Mouse (Mus musculus): Measurements from ENCODE around the gene Ythdf2.
"Not testable (repeated sequence)": the region's sequence is repeated elsewhere in the genome, so short reads cannot be mapped to it uniquely, and the experiment has no call there.

Gene Ythdf2

DNA sequence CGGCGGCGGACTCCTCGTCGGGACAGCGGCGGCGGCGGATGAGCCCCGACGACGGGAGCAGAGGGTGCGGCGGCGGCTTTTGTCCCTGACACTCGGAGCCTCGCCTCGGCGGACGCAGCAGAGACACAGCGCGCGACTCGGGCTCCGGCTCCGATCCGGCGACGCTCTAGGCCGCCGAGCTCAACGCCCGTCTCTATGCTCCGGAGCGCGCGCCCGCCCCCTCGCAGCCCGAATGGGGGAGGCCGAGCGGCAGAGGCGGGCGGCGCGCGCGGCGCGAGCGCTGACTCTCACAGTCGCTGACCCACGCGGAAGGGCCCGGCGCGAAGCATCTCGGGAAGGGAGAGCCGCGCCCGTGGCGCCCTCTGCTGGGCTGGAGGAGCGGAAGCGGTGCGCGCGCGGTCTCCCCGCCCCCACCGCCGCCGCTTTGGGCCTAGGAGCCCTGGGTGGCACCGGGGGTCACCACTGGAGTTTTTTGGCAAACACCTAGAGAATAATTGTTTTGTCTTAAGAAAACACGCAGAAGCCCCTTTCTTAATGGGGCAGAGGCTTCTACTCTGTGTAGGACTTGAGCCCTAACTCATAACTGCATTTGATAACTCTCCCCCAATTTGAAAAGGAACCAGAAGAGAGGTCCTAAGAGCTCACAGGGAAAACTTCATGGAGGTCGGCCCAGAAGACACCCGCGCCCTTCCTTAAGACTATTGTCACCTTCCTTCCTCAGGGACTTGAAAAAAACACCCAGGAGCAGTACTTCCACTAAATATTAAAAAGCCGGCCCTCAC, at the start of gene Ythdf2:
Gene Ythdf2 (minus strand): TSS at position 351 of the 782 bp plus-strand sequence.
- DNase-seq (ENCODE audit: low spot score in 2 of 2) = peak; percentile 85 to 96

DNA sequence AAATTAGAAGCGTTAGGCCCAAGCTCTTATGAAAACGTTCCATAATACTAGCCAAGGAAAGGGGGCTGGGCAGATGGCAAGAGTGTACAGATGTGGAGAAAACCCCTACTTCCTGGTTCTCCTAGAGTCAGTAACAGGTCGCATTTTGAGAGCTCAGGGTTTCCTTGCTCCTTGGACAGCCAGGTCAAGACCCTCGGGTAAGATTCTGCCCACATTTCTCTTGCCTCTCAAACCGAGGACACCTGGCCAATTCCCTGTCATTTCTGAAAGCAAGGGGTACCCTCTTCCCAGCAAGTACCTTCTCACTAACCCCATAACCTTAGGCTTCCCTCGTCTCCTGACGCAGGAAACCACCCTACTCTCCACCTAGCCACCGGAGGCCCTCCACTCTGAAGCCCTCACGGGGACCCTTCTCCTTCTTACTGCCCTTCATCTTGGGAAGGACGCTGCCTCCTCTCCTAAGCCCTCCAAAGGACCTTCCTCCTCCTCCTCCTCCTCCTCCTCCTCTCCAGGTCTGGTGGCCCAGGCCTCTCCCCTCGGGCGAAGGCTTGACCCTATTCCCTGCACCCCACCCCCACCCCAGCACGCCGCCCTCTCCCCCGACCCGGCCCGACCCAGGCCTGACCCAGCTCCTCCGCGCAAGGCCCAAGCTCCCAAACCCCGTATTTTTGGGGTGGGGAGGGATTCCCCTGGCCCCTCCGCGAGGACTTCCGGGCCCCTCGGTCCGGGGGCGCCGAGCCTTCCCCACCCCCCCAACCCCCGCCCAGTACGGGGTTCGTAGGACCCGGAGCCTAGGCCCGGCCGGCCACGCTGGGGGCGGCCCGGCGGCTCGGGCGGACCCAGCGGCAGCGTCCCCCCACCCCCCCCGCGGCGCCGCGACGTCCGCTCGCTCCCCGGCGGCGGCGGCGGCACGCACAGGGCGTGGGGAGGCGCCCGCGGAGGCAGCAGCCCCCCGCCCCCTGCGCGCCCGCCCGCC, 48.6 kb upstream of the Ythdf2 start:
- no peak for DNase-seq (ENCODE audit: low spot score in 2 of 2)

DNA sequence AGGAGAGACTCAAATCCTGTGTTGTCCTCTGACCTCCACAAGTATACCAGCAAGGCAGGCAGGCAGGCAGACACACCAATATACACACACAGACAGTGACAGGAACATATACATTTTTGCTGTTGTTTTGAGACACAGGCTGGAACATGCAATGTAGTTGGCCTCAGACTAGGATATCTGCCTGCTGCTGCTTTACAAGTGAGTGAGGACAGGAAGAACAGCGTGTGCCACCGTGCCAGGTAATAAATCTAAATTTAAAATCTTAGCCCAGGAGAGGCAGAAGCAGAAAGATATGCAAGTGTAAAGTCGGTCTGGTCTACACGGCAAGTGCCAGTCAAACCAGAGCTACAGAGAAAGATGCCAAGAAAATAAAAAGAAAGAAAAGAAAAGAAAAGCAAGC, 47.1 kb upstream of the Ythdf2 start:
- no peak for DNase-seq (ENCODE audit: low spot score in 2 of 2)

DNA sequence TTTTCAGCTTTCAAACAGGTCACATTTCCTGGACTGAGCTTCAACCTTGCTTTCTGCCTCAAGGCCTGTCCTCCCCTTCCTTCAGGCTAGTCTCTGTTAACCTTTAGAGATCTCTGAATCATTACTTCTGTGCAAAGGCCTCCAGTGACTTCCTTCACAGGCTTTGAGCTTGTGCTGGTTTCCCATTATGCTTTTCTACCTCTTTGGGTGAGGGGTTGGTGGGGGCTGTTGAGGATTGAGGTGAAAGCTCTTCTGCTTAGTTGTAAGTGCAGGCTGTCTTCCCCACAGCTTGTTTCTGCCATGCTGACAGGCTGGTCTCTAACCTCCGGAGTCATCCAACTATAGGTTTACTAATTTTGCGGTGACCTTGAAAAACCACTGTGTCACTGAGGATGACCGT, 44.3 kb upstream of the Ythdf2 start:
- no peak for DNase-seq (ENCODE audit: low spot score in 2 of 2)

DNA sequence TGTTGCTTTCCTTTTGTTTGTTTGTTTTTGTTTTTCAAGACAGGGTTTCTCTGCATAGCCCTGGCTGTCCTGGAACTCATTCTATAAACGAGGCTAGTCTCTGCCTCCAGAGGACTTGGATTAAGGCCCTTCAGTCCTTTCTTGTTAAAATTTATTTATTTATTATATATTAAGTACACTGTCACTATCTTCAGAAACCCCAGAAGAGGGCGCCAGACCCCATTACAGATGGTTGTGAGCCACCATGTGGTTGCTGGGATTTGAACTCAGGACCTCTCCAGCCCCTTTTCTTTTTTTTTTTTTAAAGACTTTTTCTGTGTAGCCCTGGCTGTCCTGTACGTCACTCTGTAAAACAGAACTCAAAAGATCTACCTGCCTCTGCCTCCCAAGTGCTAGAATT, 42.9 kb upstream of the Ythdf2 start:
- no peak for DNase-seq (ENCODE audit: low spot score in 2 of 2)

GRCm38 (mm10) chr4:132253622-132254021, 41.5 kb upstream of the Ythdf2 start:
- DNase-seq (ENCODE audit: low spot score in 2 of 2) = no peak

- no peak for DNase-seq (ENCODE audit: low spot score in 2 of 2)
Observed at GRCm38 (mm10) chr4:132253128-132253527, 41.0 kb upstream of the Ythdf2 start.

GRCm38 (mm10) chr4:132251596-132251995, 39.5 kb upstream of the Ythdf2 start:
- no peak for DNase-seq (ENCODE audit: low spot score in 2 of 2)

GRCm38 (mm10) chr4:132247451-132247997, 35.4 kb upstream of the Ythdf2 start:
- no peak for DNase-seq (ENCODE audit: low spot score in 2 of 2)

DNA sequence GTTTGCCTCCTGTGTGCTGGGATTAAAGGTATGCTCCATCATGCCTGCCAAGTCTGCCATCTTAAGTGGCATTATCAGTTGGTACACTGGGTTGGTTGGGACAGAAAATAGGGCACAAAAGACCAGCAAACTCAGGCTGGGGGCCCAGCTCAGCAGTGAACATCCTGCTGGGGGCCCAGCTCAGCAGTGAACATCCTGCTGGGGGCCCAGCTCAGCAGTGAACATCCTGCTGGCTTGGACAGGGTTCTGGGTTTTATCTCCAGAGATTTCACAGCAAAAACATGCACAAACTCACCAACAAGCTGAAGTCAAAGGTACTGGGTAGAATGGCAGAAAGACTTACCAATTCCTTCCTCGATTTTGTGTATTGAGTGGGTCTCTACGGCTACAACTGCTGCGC, 33.5 kb upstream of the Ythdf2 start:
- DNase-seq (ENCODE audit: low spot score in 2 of 2) = no peak

DNA sequence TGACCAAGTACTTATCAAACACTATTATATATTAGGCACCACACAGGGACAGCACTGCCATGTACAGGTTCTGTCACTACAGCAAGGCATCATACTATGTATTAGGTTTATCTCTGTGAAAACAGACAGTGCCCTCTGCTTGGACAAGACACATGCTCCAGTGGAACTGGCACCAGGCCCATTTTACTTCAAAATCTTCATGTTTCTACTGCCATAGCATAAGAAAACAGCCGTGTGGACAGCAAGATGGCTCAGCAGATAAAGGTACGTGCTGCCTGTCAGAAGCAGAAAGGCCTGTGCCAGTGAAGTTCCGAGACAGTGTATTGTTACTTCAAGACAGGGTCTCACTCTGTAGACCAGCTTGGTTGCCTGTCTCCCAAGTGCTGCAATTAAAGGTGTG, 29.1 kb upstream of the Ythdf2 start:
- DNase-seq (ENCODE audit: low spot score in 2 of 2) = no peak

- DNase-seq (ENCODE audit: low spot score in 2 of 2) = no peak
Observed at GRCm38 (mm10) chr4:132240367-132240766, 28.3 kb upstream of the Ythdf2 start.

DNA sequence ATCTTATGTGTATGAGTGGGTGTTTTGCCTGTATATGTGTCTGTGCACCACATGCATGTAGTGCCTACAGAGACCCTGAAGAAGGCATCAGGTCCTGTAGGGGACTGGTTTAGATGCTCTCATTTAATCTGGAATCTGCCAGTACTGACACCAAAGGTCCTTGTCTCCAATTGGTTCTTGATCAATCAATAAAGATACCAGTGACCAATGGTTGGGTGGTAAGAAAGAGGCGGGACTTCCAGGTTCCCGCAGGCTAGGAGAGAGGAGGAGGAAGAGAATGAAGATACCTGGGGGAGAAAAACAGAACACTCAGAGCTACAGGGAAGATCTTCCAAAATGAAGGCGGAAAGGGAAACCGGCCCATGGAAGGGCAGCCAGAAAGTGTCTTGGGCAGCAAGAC, 26.3 kb upstream of the Ythdf2 start:
- DNase-seq (ENCODE audit: low spot score in 2 of 2) = no peak

DNA sequence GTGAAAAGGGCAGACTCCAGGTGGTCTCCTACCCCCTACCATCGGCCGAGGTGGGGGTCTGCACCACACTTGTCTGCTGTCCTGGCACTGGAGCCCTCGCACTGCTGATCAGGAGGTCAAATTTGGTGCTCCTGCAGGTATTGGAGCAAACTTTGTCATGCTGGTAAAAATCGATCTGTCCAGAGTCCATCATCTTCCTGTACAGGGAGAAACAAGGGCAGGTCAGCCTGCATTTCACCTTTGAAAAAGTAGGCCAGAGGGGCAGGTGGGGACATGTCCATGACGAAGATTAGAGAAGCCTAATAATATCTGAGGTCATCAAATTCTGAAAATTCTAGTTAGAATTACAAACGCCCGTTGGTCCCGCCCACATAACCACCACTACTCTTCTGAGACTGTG, 22.6 kb upstream of the Ythdf2 start:
- DNase-seq (ENCODE audit: low spot score in 2 of 2) = no peak

DNA sequence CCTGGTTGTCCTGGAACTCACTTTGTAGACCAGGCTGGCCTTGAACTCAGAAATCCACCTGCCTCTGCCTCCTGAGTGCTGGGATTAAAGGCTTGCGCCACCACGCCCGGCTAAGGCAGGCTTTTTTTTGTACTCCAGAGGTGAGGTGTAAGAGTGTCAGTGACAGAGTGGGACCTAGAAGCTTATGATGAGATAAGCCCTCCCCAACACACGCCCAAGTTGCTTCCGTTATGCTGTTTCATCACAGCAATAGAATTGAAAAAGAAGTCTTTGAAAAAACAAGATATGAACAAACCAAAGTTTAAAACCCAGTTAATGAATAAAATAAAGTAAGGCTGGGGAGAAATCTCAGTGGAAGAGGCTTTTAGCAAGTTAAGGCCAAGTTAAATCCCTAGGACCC, 18.3 kb upstream of the Ythdf2 start:
- no peak for DNase-seq (ENCODE audit: low spot score in 2 of 2)

DNA sequence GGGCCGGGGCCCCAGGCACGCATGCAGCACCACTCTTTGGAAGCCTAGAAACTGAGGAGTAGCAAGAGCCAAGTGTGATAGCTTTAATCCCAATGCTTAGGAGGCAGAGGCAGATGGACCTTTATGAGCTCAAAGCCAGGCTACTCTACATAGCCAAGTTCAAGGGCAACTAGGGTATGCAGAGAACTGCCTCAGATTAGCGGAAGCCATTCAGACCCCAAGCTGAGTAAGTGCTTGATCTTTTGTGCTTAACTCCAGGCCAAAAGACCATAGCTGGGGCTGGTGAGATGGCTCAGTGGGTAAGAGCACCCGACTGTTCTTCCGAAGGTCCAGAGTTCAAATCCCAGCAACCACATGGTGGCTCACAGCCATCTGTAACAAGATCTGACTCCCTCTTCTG, 9.9 kb upstream of the Ythdf2 start:
- DNase-seq (ENCODE audit: low spot score in 2 of 2) = not testable (repeated sequence)

DNA sequence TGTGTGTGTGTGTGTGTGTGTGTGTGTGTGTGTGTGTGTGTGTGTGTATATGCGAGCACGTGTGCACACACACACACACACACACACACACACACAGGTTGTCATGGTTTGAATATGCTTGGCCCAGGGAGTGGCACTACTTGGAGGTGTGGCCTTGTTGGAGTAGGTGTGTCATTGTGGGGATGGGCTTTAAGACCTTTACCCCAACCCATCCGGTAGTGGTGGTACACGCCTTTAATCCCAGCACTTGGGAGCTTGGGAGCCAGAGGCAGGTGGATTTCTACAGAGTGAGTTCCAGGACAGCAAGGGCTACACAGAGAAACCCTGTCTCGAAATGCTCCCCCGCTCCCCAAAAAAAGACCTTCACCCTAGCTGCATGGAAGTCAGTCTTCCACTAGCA, 6.3 kb upstream of the Ythdf2 start:
- DNase-seq (ENCODE audit: low spot score in 2 of 2) = not testable (repeated sequence)

DNA sequence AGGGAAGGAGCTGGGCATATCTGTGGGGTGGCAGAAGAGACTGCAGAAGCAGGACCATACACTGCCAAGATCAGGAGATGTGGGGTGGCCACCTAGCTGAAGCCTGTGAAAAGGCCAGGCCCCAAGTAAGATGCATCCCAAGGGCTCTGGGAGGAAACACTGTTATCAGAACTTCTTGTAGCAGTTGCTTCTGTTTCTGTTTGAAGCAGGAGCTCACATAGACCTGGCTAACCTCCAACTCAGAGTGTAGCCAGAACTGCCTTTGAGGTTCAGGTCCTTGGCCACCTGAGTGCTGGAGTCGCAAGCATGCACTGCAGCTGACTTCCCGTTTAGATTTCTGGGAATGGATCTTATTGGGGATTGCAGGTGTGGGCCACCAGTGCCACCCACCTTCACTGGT, 5.7 kb upstream of the Ythdf2 start:
- no peak for DNase-seq (ENCODE audit: low spot score in 2 of 2)

GRCm38 (mm10) chr4:132216602-132217001, 4.5 kb upstream of the Ythdf2 start:
- no peak for DNase-seq (ENCODE audit: low spot score in 2 of 2)

- no peak for DNase-seq (ENCODE audit: low spot score in 2 of 2)
Observed at GRCm38 (mm10) chr4:132214847-132215246, 2.7 kb upstream of the Ythdf2 start.

DNA sequence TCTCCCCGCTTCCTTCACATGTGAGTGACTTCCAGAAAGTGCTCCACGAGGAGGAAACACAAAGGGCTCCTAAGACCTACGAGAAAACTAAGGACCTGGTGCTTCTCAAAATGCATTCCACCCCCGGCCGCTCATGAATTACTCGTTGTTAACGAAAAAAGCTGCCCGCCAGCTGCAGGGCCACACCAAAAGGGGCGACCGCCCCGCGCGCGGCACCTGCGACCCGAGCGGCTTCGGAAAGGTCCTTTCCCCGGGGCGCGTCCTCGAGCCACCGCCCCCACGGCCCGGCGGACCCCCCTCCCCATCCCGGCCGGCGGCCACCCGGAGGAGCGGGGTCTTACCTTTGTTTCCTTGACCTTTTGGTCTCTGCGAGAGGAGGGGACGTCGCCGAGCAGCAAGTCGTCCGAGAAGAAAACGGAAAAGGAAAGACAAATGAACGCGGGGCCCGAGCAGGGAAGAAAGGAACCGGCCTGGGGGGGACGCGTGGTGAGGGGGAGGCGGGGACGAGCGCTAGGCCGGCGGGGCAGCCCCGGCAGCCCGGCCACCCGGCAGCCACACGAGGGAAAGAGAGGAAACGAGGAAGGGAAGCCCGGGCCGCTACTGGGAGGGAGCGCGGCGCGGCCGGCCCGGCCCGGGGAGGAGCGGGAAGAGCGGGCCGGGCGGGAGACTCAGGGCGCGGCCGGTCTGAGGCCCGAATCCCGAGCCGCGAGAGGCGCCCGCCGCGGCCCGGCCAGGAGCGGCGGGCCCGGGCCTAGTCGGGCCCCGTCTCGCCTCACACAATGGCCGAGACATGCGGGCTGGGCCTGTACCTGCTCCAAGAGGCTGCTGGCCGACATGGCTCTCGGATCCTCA, 786 bp downstream of the Ythdf2 start:
- DNase-seq (ENCODE audit: low spot score in 2 of 2) = no peak

DNA sequence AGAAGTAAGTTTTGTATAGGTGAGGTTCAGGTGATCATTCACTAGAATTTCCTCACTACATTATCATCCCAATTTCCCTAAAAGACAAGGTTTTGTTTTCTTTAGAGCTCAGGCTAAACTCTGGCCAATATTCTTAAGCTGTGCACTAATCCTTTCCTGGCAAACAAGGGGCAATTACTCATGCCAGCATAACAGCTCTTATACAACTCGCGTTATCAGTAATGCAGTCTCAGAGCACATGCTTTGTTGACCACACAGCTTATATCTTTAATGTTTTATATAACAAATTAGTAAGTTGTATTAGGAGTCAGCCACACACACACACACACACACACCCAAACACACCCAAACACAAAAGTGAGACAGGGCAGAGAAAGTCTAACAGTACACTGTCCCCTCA, 1.8 kb downstream of the Ythdf2 start:
- no peak for DNase-seq (ENCODE audit: low spot score in 2 of 2)

Data from left cerebral cortex, adult 9 months (tissue).